Mouse (Mus musculus): ENCODE results near the gene Auts2.
A peak's percentile ranks its signal among the peaks of the same experiment; 100 is the strongest.

The Auts2 gene

GRCm38 (mm10) chr5:131537155-131537830 lies 1005.9 kb downstream of the Auts2 start:
- DNase-seq (ENCODE audit: low spot score in 2 of 2): peak in 1 of 2 experiments; percentile 40

- DNase-seq (ENCODE audit: low spot score in 2 of 2): no peak
These were observed 1007.4 kb downstream of the Auts2 start for GRCm38 (mm10) chr5:131535752-131536151.

GRCm38 (mm10) chr5:131533815-131534214 lies 1009.3 kb downstream of the Auts2 start:
- peak in 1 of 2 experiments; percentile 51 for DNase-seq (ENCODE audit: low spot score in 2 of 2)

GRCm38 (mm10) chr5:131531744-131532552 lies 1011.2 kb downstream of the Auts2 start:
- no peak for DNase-seq (ENCODE audit: low spot score in 2 of 2)

- no peak for DNase-seq (ENCODE audit: low spot score in 2 of 2)
These were observed 1012.3 kb downstream of the Auts2 start for GRCm38 (mm10) chr5:131530828-131531227.

DNA sequence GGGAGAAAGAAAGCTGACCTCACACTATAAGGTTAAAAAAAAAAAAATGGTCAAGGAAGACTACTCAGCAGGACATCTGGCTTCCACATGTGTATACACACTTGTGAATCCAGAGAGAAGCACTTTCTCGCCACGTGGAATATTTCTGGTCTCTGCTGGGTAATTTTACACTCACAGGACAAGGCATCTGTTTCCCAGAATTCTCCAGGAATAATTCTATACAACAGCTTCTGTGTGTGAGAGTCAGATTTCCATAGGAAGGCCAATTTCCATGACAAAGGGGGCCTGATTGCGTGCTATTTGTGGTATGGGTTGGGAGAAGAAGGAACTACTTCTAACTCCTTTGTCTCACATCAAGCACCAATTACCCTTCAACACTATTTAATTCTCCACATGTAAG lies 1016.5 kb downstream of the Auts2 start:
- DNase-seq (ENCODE audit: low spot score in 2 of 2): no peak

GRCm38 (mm10) chr5:131524900-131525465 lies 1018.2 kb downstream of the Auts2 start:
- no peak for DNase-seq (ENCODE audit: low spot score in 2 of 2)

GRCm38 (mm10) chr5:131519560-131519959 lies 1023.6 kb downstream of the Auts2 start:
- DNase-seq (ENCODE audit: low spot score in 2 of 2): no peak

GRCm38 (mm10) chr5:131517677-131518076 lies 1025.5 kb downstream of the Auts2 start:
- DNase-seq (ENCODE audit: low spot score in 2 of 2): no peak

GRCm38 (mm10) chr5:131515707-131516407 lies 1027.3 kb downstream of the Auts2 start:
- DNase-seq (ENCODE audit: low spot score in 2 of 2): no peak

- no peak for DNase-seq (ENCODE audit: low spot score in 2 of 2)
These were observed 1029.4 kb downstream of the Auts2 start for GRCm38 (mm10) chr5:131513753-131514152.

GRCm38 (mm10) chr5:131512617-131513016 lies 1030.5 kb downstream of the Auts2 start:
- DNase-seq (ENCODE audit: low spot score in 2 of 2): no peak

DNA sequence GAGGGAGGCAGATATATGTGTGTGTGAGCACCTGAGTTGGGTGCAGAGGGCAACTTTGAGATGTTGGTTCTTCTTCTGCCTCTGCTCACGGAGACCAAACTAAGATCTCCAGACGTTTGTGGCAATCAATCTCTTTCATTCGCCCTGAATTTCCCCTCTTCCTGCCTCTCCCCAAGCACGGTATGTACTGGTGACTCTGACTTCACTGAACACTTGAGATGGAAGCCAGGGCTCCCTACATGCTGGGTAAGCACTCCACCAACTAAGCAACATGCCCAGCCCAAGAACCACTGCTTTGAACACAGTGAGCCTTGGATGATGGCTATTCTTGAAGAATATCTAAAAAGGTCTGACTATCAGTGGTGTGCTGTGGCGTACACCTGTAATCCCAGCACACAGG lies 1032.5 kb downstream of the Auts2 start:
- no peak for DNase-seq (ENCODE audit: low spot score in 2 of 2)

- no peak for DNase-seq (ENCODE audit: low spot score in 2 of 2)
These were observed 1033.8 kb downstream of the Auts2 start for GRCm38 (mm10) chr5:131509315-131509714.

- DNase-seq (ENCODE audit: low spot score in 2 of 2): no peak
These were observed 1044.3 kb downstream of the Auts2 start for GRCm38 (mm10) chr5:131498865-131499264.

DNA sequence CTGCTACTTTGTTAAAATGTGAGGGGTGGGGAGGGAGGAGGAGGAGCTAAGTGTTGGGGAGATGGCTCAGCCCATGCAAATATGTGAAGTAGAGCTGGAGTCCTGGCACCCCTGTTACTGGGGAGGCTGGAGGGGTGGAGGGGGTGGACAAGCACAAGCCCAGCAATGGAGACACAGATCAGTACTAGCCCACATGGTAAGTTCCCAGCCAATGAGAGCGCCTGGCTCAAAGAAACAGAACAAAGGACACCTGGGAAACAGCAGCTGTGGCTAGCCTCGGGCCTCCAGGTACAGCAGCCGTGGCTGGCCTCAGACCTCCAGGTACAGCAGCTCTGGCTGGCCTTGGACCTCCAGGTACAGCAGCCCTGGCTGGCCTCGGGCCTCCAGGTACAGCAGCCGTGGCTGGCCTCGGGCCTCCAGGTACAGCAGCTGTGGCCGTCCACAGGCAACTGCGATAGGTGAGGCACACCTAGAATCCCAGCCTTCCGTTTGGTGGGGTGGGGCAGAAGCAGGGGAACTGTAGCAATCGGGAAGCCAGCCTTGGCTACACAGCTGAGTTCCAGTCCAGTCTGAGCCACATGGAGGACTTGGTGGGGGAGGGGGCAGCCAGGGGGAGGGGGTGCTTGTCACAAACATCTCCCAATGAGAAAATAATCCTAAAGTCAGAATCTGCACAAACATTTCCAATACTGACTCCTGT lies 1046.5 kb downstream of the Auts2 start:
- no peak for DNase-seq (ENCODE audit: low spot score in 2 of 2)

DNA sequence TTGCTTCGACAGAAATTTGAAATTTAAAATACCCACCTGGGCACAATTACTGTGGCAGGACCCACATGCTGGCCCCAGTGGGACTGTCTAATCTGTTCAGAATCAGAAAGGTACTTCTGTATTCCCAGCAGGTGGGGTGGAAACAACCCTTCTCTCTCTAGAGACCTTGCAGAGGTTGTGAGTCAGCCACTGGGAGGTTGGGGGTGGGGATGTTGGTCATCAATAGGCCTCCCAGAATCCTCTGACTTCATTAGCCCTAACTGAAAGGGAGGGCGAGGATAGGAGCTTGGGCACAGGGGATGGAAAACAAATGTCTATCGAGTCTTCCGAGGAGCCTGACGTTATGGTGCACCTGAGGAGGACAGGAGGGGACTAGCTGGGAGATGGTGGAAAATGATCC lies 1048.6 kb downstream of the Auts2 start:
- no peak for DNase-seq (ENCODE audit: low spot score in 2 of 2)

DNA sequence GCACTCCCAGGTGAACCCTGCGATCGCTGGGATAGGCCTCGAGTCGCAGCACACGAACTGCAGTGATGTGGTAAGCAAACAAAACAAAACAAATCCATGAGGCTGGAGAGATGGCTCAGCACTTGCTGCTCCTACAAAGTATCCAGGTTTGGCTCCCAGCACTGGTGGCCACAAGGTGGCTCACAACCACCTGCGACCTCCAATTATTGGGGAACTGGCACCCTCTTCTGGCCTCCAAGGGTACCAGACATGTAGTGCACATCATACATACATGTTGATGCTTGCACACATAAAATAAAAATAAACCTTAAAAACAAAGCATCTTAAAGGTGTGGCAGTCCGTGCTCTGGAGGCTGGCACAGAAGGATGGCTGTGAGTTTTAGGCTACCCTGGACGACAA lies 1050.6 kb downstream of the Auts2 start:
- no peak for DNase-seq (ENCODE audit: low spot score in 2 of 2)

DNA sequence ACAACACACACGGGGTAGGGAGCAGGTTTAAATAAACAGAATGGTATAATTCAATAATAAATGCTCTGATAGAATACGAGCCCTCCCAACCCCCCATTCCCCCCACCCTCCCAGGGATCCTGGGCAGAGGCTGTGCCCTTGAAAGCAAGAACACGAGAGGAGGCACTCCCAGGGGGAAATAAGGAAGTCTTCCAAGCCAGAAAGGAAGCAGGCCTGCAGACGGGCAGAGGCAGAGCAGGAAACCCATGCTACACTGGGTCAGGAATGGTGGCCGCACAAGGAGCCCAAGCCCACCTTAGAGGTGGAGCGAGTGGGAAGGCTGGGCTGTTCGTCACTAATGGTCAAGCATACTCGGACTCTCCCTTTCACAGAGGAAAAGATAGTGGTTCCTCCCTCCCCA lies 1051.3 kb downstream of the Auts2 start:
- no peak for DNase-seq (ENCODE audit: low spot score in 2 of 2)

DNA sequence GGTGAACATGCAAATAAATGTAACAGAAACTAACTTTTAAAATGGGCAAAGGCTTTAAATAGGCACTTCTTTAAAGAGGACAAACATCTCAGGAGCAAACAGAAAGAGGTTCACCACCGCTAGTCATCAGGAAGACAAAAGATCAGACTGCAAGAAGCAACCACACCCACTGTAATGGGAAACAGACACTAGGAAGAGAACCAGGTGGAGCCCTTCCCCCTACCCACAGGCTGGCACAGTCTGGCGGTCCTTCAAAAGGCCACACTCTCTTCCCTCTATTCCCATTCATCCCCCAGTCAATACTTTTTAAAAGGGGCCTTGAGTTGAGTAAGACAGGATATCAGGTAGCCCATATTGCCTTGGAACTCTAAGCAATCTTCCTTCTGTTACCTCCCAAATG lies 1052.3 kb downstream of the Auts2 start:
- DNase-seq (ENCODE audit: low spot score in 2 of 2): no peak

DNA sequence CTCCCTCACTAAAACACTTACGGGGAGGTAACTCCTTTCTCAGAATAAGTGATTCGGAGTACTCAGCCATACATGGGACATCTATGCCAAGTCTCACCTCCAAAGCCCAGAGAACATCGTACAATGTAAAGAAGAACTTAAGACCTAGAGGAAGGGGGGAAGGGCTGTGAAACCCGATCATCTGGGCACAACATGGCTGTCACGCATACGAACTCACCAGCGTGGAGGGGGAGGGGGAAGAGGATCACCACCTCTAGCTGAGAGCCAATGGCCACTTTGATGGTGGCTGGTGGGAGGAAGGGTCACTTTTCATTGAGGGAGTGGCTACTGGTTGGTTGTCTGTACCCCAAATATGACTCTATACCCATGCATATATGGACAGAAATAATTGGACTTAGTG lies 1053.3 kb downstream of the Auts2 start:
- DNase-seq (ENCODE audit: low spot score in 2 of 2): no peak

DNA sequence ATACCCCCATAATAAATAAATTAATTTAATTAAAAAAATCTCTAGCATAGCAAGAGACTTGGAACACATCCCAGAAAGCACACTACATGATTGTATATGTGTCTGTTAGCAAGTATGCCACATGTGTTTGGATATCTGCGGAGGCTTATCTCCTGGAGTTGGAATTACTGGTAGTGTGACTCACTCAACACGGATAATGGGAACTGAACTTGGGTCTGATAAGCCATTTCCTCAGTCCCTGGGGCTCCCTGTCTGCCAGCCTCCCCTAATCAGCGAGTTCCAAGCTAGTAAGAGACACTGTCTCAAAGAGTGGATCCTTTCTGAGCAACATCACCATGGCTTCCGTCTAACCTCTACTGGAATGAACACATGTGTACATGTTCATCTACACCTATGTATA lies 1056.6 kb downstream of the Auts2 start:
- no peak for DNase-seq (ENCODE audit: low spot score in 2 of 2)

Measured in frontal cortex, postnatal 10 days (tissue).